Mouse (Mus musculus) MEL (cell line): ENCODE measurements around the gene Slc10a4.

ENCODE experiments used
- BHLHE40 ChIP-seq: IDR thresholded peaks from 2 replicates; pipeline ENCODE4 v1.6.1; 2012; ENCODE audit warnings: low read depth, mild to moderate bottlenecking, inconsistent platforms, low read length, improper control_type of control experiment, borderline replicate concordance
- CTCF ChIP-seq, 3 experiments: IDR thresholded peaks in 2 of 3; conservative IDR thresholded peaks in 1 of 3; 2 replicates each; pipeline ENCODE4 v1.5.1; 2011 to 2012; ENCODE audit warnings: low read length in 3 of 3, low read depth in 2 of 3, mild to moderate bottlenecking in 2 of 3, improper control_type of control experiment in 1 of 3, inconsistent platforms in 1 of 3, mixed read lengths in 1 of 3, moderate library complexity in 1 of 3; ENCODE audit not compliant: control insufficient read depth in 1 of 3, insufficient read depth in 1 of 3, poor library complexity in 1 of 3, severe bottlenecking in 1 of 3
- EP300 ChIP-seq, 2 experiments: IDR thresholded peaks; 2 replicates each; pipeline ENCODE4 v1.6.1; 2011; ENCODE audit warnings: improper control_type of control experiment in 2 of 2, low read length in 2 of 2, low read depth in 1 of 2, mild to moderate bottlenecking in 1 of 2
- ETS1 ChIP-seq: IDR thresholded peaks from 2 replicates; pipeline ENCODE4 v1.6.1; 2012; ENCODE audit warnings: low read depth, mild to moderate bottlenecking, inconsistent platforms, low read length, improper control_type of control experiment, moderate library complexity
- HCFC1 ChIP-seq: IDR thresholded peaks from 2 replicates; pipeline ENCODE4 v1.6.1; 2012; ENCODE audit warnings: low read depth, mild to moderate bottlenecking, inconsistent platforms, low read length, improper control_type of control experiment, moderate library complexity
- MAFK ChIP-seq: IDR thresholded peaks from 2 replicates; pipeline ENCODE4 v1.6.1; 2011; ENCODE audit warnings: low read depth, mild to moderate bottlenecking, low read length, improper control_type of control experiment, borderline replicate concordance
- MAX ChIP-seq: IDR thresholded peaks from 2 replicates; pipeline ENCODE4 v1.6.1; 2011; ENCODE audit warnings: low read length, improper control_type of control experiment
- POLR2A ChIP-seq, 2 experiments: IDR thresholded peaks; 2 replicates each; pipeline ENCODE4 v1.6.1; 2011 to 2012; ENCODE audit warnings: low read length in 2 of 2, mild to moderate bottlenecking in 2 of 2, control low read depth in 1 of 2, improper control_type of control experiment in 1 of 2, low read depth in 1 of 2, moderate library complexity in 1 of 2; ENCODE audit not compliant: control insufficient read depth in 1 of 2, insufficient read depth in 1 of 2, poor library complexity in 1 of 2
- UBTF ChIP-seq: IDR thresholded peaks from 2 replicates; pipeline ENCODE4 v1.6.1; 2012; ENCODE audit warnings: low read depth, mild to moderate bottlenecking, inconsistent platforms, low read length, improper control_type of control experiment, moderate library complexity, borderline replicate concordance; ENCODE audit not compliant: insufficient read depth
- USF1 ChIP-seq: IDR thresholded peaks from 2 replicates; pipeline ENCODE4 v1.6.1; 2014; ENCODE audit warnings: low read depth, mild to moderate bottlenecking, inconsistent platforms, low read length, improper control_type of control experiment, moderate library complexity
- ZC3H11A ChIP-seq: IDR thresholded peaks from 2 replicates; pipeline ENCODE4 v1.6.1; 2012; ENCODE audit warnings: low read depth, mild to moderate bottlenecking, inconsistent platforms, low read length, improper control_type of control experiment
- ZMIZ1 ChIP-seq: IDR thresholded peaks from 2 replicates; pipeline ENCODE4 v1.6.1; 2012; ENCODE audit warnings: low read depth, mild to moderate bottlenecking, inconsistent platforms, low read length, improper control_type of control experiment, moderate library complexity

- TF ChIP-seq BHLHE40 (no peak), ZMIZ1 (no peak), POLR2A (IDR thresholded peaks at IDR 0.05; ENCODE audit: control insufficient read depth in 1 of 2, insufficient read depth in 1 of 2, low read depth in 1 of 2, low read length in 2 of 2, poor library complexity in 1 of 2) (no peak), UBTF (no peak), USF1 (no peak), MAFK (no peak), CTCF (IDR thresholded peaks at IDR 0.05 in 2 of 3, conservative IDR thresholded peaks at IDR 0.05 in 1 of 3; ENCODE audit: control insufficient read depth in 1 of 3, insufficient read depth in 1 of 3, low read depth in 2 of 3, low read length in 3 of 3, poor library complexity in 1 of 3, severe bottlenecking in 1 of 3) (no peak), EP300 (IDR thresholded peaks at IDR 0.05; ENCODE audit: low read depth in 1 of 2, low read length in 2 of 2) (no peak), ETS1 (no peak), ZC3H11A (no peak), HCFC1 (no peak), MAX (no peak)
Measured at GRCm38 (mm10) chr5:73053933-73054332, 47.2 kb downstream of the Slc10a4 start.
